In genomic region chr7:47008168-47008993, GRCm38 (mm10) we compare ENCODE assay signal across 8 mouse cellular contexts. TPM values are rescaled to one million over a fixed set of nuclear protein-coding genes. Genes with fewer than 3 reads are reported as not detected.
DNase-seq lines count a peak whose midpoint lies in the region; ATAC-seq lines count a peak whose summit lies in the region.

Spty2d1 (minus strand) TSS chr7:47008411.

- H3K4me3 ChIP-seq in lung, embryonic 16.5 days (ENCODE audit: low read length): peak within 1 kb of the TSS; percentile 74

- peaks cover 12% of the 10 kb centered on the region for H3K4me1 ChIP-seq in lung, embryonic 16.5 days (replicated peaks; ENCODE audit: control insufficient read depth, insufficient read depth, low read length)

- peak within 1 kb of the TSS; percentile 75 for H3K9ac ChIP-seq in lung, embryonic 16.5 days (ENCODE audit: low read length)

- H3K36me3 ChIP-seq in lung, embryonic 16.5 days (ENCODE audit: control insufficient read depth, insufficient read depth, low read length): no peaks in the 10 kb centered on the region

- DNase-seq in MEL-GATA-1-ER (ENCODE audit: extremely low read depth, low read depth): peak; percentile 99
- peak; percentile 100 for DNase-seq in cerebellum, adult 8-10 months
- DNase-seq in forelimb bud, embryonic 11.5 days (ENCODE audit: low read depth, low spot score): peak; percentile 97
- DNase-seq in layer of hippocampus, adult 9-10 months (ENCODE audit: low spot score): peak; percentile 99
- DNase-seq in ovary, postnatal 10 days (ENCODE audit: low spot score): peak; percentile 98
- peak; percentile 96 to 97 for DNase-seq in thymus, postnatal 10 days (ENCODE audit: low spot score in 2 of 2)

- no peaks in the 10 kb centered on the region for H3K9me3 ChIP-seq in lung, embryonic 16.5 days (ENCODE audit: control insufficient read depth, low read length)

- under 1% methylated on average over 57 of the region's 57 CpGs for WGBS in lung, embryonic 16.5 days

- peak within 1 kb of the TSS; percentile 72 for H3K4me2 ChIP-seq in lung, embryonic 16.5 days (ENCODE audit: low read depth, low read length)

- ATAC-seq in hematopoietic stem cell, adult 5-6 weeks (replicated peaks in 1 of 2; ENCODE audit: insufficient read depth in 1 of 2, low FRiP score in 2 of 2, low TSS enrichment in 1 of 2, low read depth in 1 of 2, poor library complexity in 2 of 2, severe bottlenecking in 2 of 2): peak; percentile 90
- ATAC-seq in lung, embryonic 16.5 days (ENCODE audit: low read depth): peak; percentile 95

- peak within 1 kb of the TSS; percentile 96 for H3K27ac ChIP-seq in lung, embryonic 16.5 days (ENCODE audit: low read length)

- no peaks in the 10 kb centered on the region for H3K27me3 ChIP-seq in lung, embryonic 16.5 days (ENCODE audit: control insufficient read depth, insufficient read depth, low read depth, low read length)

RNA-seq across cellular contexts. Expression of gene Spty2d1, which starts in this region (rescaled TPM):
- 42.0 and 43.9 TPM in 2 replicates for total RNA-seq in hematopoietic stem cell, adult 5-6 weeks (2017)
- polyA plus RNA-seq in lung, embryonic 16.5 days (2015; fragmentation: Nextera tagmentation; extraction: Ambion mirVana): 23.9 and 24.0 TPM in 2 replicates

Comparison
In these comparisons a context has a peak if more than half of its experiments do, and no peak if none do; other contexts are left out.
1. Peak in every context shown above with its lines: DNase-seq, ATAC-seq, H3K4me3 ChIP-seq and H3K27ac ChIP-seq.